Mouse (Mus musculus) CD8-positive naive resting alpha-beta T cell, adult 2 months (primary cell): Measurements from ENCODE around the gene Nfix.
A peak's percentile ranks its signal among the peaks of the same experiment; 100 is the strongest.
"Not testable (repeated sequence)": the region's sequence is repeated elsewhere in the genome, so short reads cannot be mapped to it uniquely, and the experiment has no call there.

Source experiments
- DNase-seq, 2 experiments: peaks; one replicate each; pipeline ENCODE4 v3.0.0; 2022; ENCODE audit warnings: low read depth in 2 of 2, low spot score in 2 of 2

Gene Nfix

DNA sequence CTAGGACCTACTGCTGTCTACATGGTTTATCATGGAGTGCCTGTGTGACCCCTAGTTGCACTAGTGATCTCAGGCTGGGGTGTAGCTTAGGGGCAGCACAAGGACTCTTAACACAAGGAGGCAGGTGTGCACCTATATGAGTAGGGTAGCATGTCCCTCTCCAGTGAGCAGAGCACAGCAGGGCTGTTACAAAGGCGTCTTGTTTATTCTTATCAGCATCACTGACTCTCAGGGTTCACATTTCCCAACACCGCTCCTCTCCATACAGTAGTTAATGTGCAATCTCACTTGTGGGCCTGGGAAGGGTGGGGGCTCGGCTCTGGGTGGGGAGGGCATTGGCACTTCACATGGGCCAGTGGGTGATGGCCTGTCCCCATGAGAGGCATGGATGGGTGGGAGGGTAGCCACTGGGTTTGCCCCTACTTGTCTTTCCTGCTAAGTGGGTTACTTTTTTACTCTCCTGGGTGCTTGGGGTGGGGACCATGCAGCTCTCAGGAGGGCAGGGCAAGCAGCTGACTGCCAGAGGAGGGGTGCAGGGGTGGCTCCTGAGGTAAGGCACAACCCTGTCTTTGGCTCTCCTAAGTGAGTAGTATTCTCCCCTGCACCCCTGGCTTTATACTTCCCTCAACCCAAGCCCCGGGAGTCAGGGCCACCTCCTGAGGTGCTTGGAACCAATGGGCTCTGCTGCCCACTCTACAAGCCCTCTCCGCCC is 129.7 kb downstream of the Nfix start:
- not testable (repeated sequence) for DNase-seq

DNA sequence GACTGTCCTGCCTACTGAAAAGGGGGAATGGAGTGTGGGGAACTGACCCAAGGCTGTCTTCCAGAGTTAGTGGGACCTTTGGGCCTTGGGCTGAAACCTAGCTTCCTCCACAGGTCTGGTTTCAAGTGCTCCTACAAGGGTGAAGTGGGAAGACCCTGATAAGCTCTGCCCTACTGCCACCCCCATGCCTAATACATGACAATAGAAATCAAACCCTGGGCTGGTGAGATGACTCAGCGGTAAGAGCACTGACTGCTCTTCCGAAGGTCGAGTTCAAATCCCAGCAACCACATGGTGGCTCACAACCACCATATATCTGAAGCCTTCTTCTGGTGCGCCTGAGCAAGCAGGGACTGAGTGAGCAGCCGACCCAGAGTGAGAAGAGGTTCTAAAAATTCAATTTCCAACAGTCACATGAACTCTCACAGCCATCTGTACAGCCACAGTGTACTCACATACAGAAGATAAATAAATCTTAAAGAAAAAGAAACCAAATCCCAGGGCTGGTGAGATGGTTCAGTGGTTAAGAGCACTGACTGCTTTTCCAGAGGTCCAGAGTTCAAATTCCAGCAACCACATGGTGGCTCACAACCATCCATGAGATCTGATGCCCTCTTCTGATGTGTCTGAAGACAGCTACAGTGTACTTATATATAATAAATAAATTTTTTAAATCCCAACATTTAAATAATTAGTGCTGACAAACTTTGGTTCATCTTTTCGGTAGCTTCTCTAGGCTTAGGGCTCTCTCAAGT is 131.2 kb downstream of the Nfix start:
- DNase-seq: no peak

DNA sequence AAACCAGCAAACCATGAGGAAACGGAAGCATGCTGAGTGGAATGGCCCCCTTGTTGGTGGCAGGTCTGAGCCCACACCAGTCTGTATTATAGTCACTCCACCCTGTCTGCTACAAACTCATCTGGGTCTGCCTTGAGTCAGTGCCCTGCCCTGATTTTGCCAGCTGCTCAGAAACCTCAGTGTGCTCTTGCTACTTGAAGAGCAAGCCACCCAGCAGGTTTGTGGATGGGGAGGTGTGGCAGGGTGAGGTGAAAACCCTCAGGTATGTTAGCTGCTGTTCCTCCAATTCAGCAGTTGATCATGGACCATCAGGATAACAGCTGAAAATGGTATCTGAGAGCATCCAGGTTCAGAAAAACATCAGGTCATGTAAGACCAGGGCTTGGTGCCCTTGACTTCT is 132.1 kb downstream of the Nfix start:
- DNase-seq: no peak

DNA sequence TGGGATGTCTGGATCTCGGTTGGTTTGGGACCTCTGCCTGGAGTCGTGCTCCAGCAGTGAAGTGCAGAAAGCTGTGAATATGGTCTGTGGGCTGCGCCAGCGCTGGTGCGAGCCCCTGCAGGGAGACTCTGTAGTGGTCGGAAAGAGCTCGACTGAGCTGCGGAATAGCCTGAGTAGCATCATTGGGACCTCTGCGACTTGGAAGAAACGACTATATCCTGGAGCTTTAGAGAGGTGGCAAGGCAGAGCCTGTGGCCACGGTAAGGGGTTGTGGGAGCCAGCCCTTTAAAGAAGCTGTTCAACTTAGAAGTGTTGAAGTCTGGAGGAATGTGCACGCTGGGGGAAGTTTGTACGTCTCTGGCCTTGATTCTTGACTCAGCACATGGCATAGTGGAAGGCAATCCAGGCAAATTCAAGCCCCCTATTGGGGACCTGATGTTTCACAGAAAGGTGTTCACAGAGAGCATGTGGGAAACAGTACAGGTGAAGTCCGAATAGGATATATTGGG is 134.7 kb downstream of the Nfix start:
- DNase-seq: no peak

DNA sequence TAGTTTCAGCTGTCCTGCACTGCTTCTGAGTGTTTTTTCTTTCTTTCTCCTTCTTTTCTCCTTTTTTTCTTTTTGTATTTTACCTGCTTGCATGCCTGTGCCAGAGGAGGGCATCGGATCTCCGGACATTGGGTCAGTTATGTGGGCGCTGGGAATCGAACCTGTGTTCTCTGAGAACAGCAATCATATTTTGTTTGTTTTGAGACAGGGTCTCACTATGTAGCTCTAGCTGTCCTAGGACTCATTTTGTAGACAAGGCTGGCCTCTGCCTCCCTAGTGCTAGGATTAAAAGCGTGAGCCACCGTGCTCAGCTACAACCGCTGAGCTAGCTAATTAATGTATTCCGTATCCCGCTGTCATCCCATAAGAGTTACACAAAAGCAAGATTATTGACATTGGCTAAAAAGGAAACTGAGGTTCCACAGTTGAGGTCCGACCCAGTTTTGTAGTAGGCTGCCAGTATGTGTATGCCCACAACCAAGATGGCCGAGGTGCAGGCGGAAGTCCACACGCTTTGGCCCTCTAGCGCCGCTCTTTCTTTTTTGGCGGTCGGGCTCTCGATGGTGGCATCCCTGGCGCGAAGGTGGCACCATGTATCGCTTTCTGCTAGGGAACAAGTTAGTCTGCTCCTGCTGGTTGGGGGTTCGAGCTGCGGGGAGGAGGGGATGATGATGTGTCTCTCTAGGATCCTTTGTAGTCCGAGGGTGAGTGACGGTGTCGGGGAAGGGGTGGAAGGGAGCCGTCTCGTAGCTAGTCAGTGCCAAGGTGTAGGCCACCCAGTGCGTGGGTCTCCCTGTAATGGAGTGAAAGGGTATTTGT is 135.4 kb downstream of the Nfix start:
- peak; percentile 43 to 51 for DNase-seq

DNA sequence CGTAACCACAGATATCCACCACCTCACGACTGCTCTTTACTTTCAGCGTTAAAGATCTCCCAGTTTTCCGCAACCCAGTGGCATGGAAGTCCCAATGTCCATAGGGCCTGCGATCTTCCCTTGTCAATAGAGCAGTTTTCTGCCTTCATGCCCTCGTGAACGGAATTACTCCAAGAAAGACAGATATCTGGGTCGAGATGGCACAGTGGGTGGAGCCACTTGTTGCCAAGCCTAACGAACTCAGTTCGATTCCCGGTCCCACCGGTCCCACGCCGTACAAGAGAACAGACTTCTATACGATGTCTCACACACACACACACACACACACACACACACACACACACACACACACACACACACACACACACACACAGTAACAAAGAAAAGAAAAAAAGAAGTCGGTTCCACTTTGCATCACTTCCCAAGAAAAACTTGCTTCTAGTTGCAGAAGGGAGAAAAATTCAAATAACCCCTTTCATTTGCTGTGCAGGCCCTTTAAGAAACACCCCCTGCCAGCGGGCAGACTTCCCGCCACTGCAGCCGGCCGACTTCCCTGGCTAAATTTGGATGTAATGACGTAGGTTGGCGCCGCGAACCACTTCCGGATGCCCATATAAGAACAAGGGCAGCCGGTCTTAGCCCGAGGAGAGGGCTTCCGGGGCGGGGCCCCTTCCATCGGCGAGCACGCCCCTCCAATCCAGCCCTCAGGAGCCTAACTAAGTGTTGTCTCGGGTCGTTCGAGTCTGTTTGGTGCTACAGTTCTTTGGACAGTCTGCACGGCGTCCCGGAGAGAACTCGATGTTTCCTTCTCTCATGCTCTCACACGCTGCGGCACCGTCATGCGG is 136.4 kb downstream of the Nfix start:
- DNase-seq: peak; percentile 83 to 84

DNA sequence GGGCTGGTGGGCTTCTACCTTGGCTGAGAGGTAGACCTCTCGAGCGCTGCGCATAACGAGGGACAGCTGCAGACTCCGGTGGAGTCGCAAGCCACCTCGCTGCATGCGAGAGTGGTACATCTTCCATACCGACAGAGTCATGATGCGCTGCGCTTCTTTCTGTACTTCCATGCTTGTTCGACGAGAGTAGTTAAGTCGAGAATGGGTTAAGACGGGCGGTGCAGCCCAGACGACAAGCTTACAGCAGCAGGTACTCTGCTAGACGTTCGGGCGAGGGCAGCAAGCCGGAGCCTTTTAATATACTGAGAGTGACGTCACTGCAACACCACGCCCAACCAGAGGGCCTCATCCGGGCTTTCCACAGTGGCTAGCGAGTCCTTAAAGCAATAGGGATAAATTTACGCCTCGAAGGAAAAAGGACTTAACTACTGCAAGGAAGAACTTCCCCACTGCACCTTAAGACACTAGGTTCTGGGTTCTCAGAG is 137.5 kb downstream of the Nfix start, which contains the start of gene Ier2:
TSS of gene Ier2 (minus strand) at position 272 of the 485 bp plus-strand sequence.
- peak; percentile 91 for DNase-seq

DNA sequence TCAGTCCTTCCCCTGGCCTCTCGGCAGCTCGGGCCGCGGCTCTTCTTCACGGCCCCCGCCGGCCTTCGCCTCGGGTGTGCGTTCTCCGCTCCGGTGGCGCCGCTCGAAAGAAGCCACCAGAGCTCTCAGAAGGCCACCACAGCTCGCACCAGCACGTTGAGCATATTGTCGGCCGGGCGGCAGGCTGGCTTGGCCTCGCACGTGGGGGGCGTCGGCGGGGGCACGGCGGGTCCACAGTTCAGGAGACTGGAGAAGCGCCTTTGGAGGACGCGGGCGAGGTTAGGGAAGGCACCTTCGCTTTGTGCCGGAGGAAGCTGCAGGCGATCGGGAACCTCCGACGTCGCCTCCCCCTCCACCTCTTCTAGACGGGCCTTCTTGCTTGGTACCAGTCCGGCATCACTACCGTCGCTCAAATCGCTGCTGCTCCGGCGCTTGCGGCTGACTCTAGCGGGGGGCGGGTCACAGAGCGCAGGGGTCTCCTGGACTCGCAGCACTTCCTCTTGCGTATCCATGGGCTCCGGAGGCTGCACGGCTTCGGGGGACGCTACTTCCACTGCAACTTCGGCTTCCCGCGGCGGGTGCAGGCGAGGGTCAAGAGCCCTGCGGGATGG is 138.1 kb downstream of the Nfix start:
- peak; percentile 49 to 58 for DNase-seq

DNA sequence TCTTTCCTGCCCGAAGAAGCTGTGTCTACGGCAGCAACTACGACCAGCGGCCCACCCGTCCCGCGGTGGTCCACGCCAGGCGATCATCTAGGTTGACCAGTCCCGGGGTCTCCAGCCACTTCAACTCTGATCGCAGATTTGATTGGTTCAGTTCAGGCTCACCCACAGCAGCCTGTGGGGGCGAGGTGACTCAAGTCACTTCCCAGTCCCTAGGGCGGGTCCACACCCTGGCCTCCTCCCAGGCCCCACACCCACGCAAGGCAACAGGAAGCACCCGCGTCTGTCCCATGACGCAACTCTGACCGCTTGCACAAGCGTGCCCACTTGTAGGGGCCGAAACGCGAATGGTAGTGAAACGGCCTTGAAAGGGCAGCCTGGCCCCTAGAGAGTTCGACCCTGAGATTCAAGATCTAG is 138.7 kb downstream of the Nfix start:
- DNase-seq: peak in 1 of 2 experiments; percentile 57

DNA sequence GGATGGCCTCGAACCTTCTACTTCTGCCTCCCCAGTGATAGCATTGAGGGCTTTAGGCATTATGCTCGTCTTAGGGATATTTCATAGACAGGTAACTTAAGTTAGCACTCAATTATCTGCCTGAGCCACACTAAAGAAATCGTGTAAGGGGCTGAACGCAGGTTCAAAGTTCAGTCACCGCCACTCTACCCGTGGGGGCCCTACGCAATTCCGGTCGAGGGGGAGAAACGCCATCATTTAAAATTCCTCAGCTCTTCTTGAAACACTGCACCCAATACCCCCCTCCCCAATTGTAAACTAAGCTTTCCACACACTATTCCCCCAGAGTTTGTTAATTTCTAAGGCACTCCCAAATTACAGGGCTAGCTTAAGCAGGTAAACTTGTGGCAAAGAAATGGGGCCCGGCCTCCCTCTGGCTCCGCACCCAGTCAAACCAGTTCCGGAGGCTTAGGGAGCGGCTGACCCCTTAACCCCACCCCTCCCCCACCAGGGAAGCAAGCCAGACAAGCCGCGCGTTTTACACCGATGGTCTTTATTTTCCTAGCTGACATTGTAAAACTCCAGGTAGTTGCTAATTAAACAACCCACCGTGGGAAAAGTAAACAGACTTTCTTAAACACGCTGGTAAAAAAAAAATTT is 139.2 kb downstream of the Nfix start:
- DNase-seq: peak in 1 of 2 experiments; percentile 19

DNA sequence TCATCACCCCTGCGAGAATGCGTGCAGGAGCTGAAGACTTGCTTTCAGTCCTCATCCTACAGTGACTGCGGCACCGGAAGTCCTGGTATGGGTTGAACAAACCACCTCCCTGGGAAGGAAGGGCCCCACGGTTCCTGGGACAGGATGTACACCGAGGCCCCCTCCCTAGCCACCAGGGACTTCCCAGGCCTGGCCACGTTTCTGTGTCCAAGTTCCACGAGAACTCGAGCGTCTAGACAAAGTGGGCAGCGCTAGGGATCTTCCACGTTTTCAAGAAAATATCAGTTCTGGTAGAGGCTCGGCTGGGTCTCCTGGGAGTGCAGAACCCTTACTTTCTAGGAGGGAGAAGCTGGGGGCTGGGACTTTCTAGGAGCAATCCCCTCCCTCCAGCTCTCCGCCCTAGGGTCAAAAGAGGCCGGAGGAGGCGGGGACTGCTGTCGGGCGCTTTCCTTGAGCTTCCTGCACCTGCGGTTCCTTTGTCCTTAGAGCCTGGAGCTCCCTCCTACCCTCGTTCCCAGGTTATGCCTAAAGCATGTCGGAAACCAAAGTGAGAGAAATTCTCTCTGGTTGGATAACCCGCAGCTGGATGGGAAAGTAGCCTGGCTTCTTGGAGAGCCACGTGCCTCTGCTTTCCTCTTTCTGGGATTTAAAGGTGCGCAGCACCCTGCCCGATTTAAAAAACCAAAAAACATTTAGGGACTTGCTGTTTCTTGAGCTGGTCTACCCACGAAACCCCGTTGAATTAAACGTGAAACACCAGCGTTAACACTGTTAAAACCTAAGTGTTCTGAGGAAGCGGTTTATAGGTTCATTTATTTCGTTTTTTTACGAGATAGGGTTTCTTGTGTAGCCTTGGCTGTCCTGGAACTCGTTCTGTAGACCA is 140.0 kb downstream of the Nfix start:
- DNase-seq: peak; percentile 72 to 77

DNA sequence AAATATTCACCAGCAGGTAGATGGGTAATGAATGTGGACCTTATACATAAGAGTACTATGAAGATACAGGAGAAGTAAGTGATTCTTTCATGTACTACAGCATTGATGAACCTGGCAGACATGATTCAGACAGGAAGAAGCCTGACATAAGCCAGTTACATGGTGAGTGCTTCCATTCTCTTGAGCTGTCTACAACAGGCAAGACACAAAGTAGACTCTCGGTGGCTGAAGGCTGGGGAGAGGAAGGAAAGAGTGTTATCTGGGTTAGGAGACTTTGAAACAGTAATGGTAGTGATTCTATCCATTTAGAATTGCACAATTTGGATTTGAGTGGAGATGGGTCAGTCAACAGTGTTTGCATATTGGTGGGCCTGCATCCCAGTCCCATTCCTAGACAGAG is 141.2 kb downstream of the Nfix start:
- DNase-seq: no peak

DNA sequence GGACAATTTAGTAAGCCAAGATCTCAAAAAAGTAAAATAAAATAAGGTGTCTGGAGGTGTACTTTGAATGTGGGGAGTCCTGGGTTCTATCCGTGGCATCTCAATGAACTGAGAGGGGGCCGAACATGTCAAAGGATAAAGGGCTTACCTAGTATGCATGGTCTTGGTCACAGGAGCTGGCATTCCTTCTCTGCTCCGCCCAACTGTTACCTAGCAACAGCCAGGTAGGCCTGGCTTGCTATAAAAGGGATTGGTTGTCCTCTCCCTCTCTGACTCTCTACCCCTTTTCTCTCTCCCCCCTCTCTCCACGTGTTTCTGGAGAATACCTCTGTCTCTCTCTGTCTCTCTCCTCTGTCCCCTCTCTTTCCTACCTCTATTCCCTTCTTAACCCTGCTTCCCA is 142.5 kb downstream of the Nfix start:
- no peak for DNase-seq

DNA sequence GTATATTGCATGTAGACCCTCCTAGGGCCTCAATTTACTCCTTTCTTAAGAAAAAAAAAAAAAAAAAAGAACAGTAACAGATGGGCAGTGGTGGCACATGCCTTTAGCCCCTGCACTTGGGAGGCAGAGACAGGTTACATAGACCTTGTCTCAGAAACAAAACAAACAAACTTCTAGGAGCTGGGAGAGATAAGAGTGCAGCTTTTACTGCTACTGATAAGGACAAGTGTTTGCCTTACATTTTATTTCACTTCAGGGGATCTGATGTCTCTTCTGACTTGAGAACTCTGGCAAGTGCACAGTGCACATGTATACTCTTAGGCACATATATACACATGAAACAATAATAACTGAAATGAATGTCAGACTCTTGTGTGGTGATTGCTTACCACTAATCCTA is 142.9 kb downstream of the Nfix start:
- no peak for DNase-seq

DNA sequence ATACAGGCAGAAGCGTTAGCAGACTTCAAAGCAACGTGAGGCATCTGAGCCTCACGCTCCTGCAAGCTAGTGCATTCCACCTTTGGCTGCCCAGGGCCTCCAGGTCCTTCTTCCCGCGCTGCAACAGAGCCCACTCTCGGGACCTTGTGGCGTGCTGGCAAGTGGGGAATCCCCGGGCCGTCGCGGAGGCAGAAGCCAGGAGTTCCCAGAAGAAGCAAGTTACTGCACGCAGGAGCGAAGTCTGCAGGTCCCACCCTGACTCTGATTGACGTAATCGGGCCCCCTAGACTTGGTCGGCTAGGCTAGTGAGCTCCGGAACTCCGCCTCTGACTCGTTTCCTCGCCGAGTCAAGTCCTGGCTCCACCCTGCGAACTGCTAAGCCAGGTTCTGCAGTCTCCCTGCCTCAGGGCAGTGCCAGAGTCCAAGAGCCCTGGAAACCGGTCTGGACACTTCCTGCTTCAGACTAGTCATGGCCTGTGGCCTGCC is 143.5 kb downstream of the Nfix start:
- DNase-seq: peak; percentile 82 to 84

DNA sequence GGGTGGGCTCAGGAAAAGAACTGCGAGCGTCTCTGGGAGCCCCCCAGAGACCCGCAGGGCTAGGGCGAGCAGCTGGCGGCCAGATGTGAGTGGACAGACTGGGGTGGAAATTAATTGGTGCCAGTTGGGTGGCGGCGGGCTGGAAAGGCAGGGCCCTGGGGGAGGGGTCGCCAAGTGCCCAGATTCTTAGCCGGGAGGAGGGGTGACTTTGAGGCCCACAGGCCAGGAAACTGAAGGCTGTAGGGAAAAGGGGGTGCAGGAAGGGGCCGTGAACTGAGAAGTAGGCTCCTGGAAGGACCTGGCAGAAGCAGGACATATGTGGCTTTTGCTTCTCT is 144.0 kb downstream of the Nfix start:
- no peak for DNase-seq

DNA sequence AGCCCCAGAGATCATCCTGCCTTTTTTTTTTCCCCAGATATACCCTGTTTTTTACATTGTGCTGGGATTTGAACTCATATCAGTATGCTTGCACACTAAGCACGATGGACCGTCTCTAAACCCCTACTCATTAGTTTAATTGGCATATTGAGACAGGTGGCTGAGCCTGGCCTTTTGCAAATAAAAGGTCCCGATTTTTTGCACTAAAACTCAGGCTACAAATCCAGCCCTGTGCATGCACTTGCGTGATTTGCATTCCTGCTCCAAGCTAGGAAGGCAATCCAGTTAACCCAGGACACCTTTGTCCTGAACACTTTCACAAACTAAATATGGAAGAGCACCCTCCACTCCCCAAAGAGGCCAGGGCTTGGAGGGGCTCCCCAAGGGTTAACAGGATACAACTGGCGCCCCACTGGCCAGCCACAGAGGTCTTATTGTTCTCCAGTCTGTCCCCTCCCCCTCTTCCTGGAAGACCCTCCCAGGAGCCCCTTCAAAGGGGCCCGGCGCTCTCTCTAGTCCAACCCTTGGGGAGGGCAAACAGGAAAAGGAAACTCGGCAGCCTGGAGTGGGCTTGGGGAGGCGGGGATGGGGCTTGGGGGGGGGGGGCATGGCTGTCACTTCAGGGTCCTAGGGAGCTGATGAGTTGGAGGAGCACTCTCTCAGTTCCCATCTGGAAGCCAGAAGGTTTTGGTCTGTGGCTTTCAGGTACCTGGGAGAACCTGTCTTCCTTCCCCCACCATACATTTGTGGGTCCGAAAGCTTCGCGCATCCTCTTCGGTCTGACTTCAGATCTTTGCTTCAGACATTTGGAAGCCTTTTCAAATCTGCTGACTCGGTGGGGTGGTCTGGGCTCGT is 144.6 kb downstream of the Nfix start:
- DNase-seq: no peak

DNA sequence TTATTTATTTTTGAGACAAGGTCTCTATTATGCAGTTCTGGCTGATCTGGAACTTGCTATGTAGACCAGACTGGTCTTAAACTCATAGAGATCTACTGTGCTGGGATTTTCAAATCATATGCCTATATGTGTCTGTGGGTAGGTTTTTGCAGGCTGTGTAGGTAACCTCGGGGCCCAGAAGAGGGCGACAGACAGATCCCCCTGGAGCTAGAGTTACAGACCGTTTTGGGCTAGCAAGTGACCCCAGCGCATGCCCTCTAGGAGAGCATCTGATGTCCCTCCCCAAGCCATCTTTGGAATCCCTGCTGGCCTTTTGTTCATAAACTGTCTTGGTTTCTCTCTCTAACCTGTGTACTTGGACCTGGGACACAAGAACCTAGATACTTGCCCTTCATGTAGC is 145.5 kb downstream of the Nfix start:
- DNase-seq: no peak
